Mouse (Mus musculus): ENCODE results near the gene Dmgdh. TPM values are rescaled to one million over a fixed set of nuclear protein-coding genes. Genes with fewer than 3 reads are reported as not detected.

Gene Dmgdh
- polyA plus RNA-seq, 1 experiment from 2014 or later: 0.14 TPM

- no peaks in the 10 kb centered on the region for H3K36me3 ChIP-seq (ENCODE audit: control insufficient read depth, insufficient read depth)
- no peak overlapping the region for H3K4me3 ChIP-seq (replicated peaks; ENCODE audit: low read length)
- no peaks in the 10 kb centered on the region for H3K27me3 ChIP-seq (replicated peaks; ENCODE audit: control insufficient read depth, insufficient read depth, low read length)
- ATAC-seq: peak; percentile 59
- peaks cover 2% of the 10 kb centered on the region for H3K4me1 ChIP-seq (replicated peaks; ENCODE audit: control insufficient read depth, insufficient read depth, low read length)
- H3K9ac ChIP-seq (replicated peaks; ENCODE audit: low read depth, low read length): no peak overlapping the region
- H3K27ac ChIP-seq (ENCODE audit: low read length): peak overlapping the region; percentile 70; the same call in 1 of the 2 replicates
- no peaks in the 10 kb centered on the region for H3K9me3 ChIP-seq (ENCODE audit: control insufficient read depth, low read length)
- no peak overlapping the region for H3K4me2 ChIP-seq (ENCODE audit: low read length)
- WGBS: 70% methylated on average over 4 of the region's 4 CpGs
These were observed 47.7 kb downstream of the Dmgdh start for GRCm38 (mm10) chr13:93721916-93722315.

DNA sequence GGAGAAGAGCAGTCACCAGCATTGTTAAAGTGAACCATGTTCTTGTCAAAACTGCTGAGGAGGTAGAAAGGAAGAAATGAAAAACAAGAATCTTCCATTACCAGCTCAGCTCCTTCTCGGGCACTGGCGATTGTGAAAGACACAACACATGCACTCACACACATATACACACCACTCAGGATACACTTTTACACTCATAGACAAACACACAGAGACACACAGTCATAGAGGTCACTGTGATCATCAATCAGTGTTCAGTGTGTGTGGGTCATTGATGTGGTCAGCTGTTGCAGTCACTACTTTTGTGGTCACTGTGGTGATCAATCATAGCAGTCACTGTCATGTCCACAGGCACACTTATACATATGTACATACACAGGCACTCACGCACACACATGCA, 49.2 kb downstream of the Dmgdh start:
- Histone ChIP-seq H3K4me1 (replicated peaks; ENCODE audit: control insufficient read depth, insufficient read depth, low read length) (peaks cover 2% of the 10 kb centered on the region), H3K27ac (ENCODE audit: low read length) (no peak overlapping the region), H3K9me3 (ENCODE audit: control insufficient read depth, low read length) (no peaks in the 10 kb centered on the region), H3K9ac (replicated peaks; ENCODE audit: low read depth, low read length) (no peak overlapping the region), H3K4me3 (replicated peaks; ENCODE audit: low read length) (no peak overlapping the region), H3K36me3 (ENCODE audit: control insufficient read depth, insufficient read depth) (no peaks in the 10 kb centered on the region), H3K27me3 (replicated peaks; ENCODE audit: control insufficient read depth, insufficient read depth, low read length) (no peaks in the 10 kb centered on the region), H3K4me2 (ENCODE audit: low read length) (no peak overlapping the region)
- ATAC-seq: no peak
- WGBS: 91% methylated on average over 3 of the region's 3 CpGs

DNA sequence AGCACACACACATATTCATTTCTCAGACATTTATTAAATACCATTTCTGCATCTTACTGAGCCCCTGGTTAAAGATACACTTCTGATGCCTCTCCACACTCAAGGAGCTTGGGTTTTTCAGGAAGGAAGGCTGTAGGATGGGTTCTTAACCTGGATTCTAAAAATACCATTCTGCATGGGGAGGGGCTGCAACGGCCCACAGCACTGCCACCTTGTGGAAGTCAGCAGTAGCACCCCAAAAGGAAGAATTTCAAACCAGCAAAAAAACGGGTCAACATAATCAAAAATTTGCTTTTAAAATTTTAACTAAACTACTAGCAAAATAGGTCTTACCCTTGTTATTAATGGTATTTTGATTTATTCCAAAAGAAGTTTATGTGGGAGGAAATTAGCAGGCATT, 50.0 kb downstream of the Dmgdh start:
- H3K27me3 ChIP-seq (replicated peaks; ENCODE audit: control insufficient read depth, insufficient read depth, low read length): no peaks in the 10 kb centered on the region
- H3K36me3 ChIP-seq (ENCODE audit: control insufficient read depth, insufficient read depth): no peaks in the 10 kb centered on the region
- no peak for ATAC-seq
- H3K4me2 ChIP-seq (ENCODE audit: low read length): no peak overlapping the region
- no peak overlapping the region for H3K27ac ChIP-seq (ENCODE audit: low read length)
- H3K9ac ChIP-seq (replicated peaks; ENCODE audit: low read depth, low read length): no peak overlapping the region
- no peaks in the 10 kb centered on the region for H3K9me3 ChIP-seq (ENCODE audit: control insufficient read depth, low read length)
- H3K4me3 ChIP-seq (replicated peaks; ENCODE audit: low read length): no peak overlapping the region
- H3K4me1 ChIP-seq (replicated peaks; ENCODE audit: control insufficient read depth, insufficient read depth, low read length): no peaks in the 10 kb centered on the region; the same call in 1 of the 2 replicates
- 47% methylated on average over 2 of the region's 2 CpGs for whole genome bisulfite sequencing

GRCm38 (mm10) chr13:93735131-93735636, 61.0 kb downstream of the Dmgdh start:
- WGBS: 91% methylated on average over 5 of the region's 5 CpGs
- no peak overlapping the region for H3K4me2 ChIP-seq (ENCODE audit: low read length)
- H3K4me3 ChIP-seq (replicated peaks; ENCODE audit: low read length): no peak overlapping the region
- ATAC-seq: no peak
- no peaks in the 10 kb centered on the region for H3K36me3 ChIP-seq (ENCODE audit: control insufficient read depth, insufficient read depth)
- no peak overlapping the region for H3K27ac ChIP-seq (ENCODE audit: low read length)
- no peaks in the 10 kb centered on the region; the same call in 1 of the 2 replicates for H3K9me3 ChIP-seq (ENCODE audit: control insufficient read depth, low read length)
- no peak overlapping the region for H3K9ac ChIP-seq (replicated peaks; ENCODE audit: low read depth, low read length)
- H3K4me1 ChIP-seq (replicated peaks; ENCODE audit: control insufficient read depth, insufficient read depth, low read length): no peaks in the 10 kb centered on the region
- no peaks in the 10 kb centered on the region for H3K27me3 ChIP-seq (replicated peaks; ENCODE audit: control insufficient read depth, insufficient read depth, low read length)

- no peak for ATAC-seq
- Histone ChIP-seq H3K27ac (ENCODE audit: low read length) (no peak overlapping the region), H3K4me2 (ENCODE audit: low read length) (no peak overlapping the region), H3K9me3 (ENCODE audit: control insufficient read depth, low read length) (no peaks in the 10 kb centered on the region), H3K36me3 (ENCODE audit: control insufficient read depth, insufficient read depth) (no peaks in the 10 kb centered on the region), H3K9ac (replicated peaks; ENCODE audit: low read depth, low read length) (no peak overlapping the region), H3K4me1 (replicated peaks; ENCODE audit: control insufficient read depth, insufficient read depth, low read length) (no peaks in the 10 kb centered on the region), H3K27me3 (replicated peaks; ENCODE audit: control insufficient read depth, insufficient read depth, low read length) (no peaks in the 10 kb centered on the region), H3K4me3 (replicated peaks; ENCODE audit: low read length) (no peak overlapping the region)
- WGBS: 35% methylated on average over 8 of the region's 8 CpGs
These were observed 69.9 kb downstream of the Dmgdh start for GRCm38 (mm10) chr13:93744118-93744517.

DNA sequence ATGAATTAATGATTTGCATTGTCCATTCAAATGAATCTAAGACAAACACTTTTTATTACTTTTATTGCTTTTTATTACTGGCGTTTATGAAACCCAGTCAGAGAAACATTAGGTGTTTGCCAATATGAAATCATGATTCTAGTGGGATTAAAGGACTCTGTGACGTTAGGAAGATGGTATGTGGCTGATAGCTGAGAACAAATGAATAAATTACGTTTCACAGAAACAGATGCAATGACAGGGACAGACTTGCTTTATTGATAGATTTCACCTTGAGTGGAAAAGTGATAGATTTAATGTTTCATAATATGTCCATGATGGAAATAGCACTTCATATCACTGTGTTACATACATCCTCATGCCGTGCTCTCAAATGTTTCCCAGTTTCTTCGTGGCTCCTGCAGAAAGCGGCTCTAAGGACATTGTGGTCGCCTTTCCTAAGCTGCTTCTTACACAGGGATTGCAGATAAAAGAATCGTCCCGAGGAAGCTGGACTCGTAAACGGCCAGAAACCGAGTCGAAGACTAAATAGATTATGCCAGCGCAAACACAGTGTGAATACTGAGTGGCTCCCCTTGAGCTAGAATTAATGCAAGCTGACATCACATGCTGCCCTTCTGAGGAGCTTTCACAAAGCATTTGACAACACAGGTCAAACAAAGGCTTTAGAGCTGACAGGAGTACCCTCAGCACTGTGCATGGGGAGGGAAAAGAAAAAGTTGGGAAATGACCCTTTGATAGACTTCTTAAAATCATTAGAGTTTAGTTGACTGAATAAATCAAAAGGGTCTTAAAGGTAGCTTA, 78.6 kb downstream of the Dmgdh start:
- Histone ChIP-seq H3K27me3 (replicated peaks; ENCODE audit: control insufficient read depth, insufficient read depth, low read length) (no peaks in the 10 kb centered on the region), H3K4me3 (replicated peaks; ENCODE audit: low read length) (no peak overlapping the region), H3K27ac (ENCODE audit: low read length) (no peak overlapping the region), H3K4me2 (ENCODE audit: low read length) (peak overlapping the region; percentile 25; the same call in 1 of the 2 replicates), H3K9me3 (ENCODE audit: control insufficient read depth, low read length) (no peaks in the 10 kb centered on the region), H3K36me3 (ENCODE audit: control insufficient read depth, insufficient read depth) (no peaks in the 10 kb centered on the region), H3K4me1 (replicated peaks; ENCODE audit: control insufficient read depth, insufficient read depth, low read length) (peaks cover 4% of the 10 kb centered on the region), H3K9ac (replicated peaks; ENCODE audit: low read depth, low read length) (0 out of 2 replicates have a peak overlapping the region, but pooled peaks have one; percentile 11)
- 21% methylated on average over 14 of the region's 14 CpGs for WGBS
- peak; percentile 84 for ATAC-seq

- H3K9me3 ChIP-seq (ENCODE audit: control insufficient read depth, low read length): no peaks in the 10 kb centered on the region
- no peak overlapping the region for H3K9ac ChIP-seq (replicated peaks; ENCODE audit: low read depth, low read length)
- H3K36me3 ChIP-seq (ENCODE audit: control insufficient read depth, insufficient read depth): no peaks in the 10 kb centered on the region
- H3K27me3 ChIP-seq (replicated peaks; ENCODE audit: control insufficient read depth, insufficient read depth, low read length): no peaks in the 10 kb centered on the region
- H3K4me3 ChIP-seq (replicated peaks; ENCODE audit: low read length): no peak overlapping the region
- H3K27ac ChIP-seq (ENCODE audit: low read length): no peak overlapping the region
- H3K4me1 ChIP-seq (replicated peaks; ENCODE audit: control insufficient read depth, insufficient read depth, low read length): peaks cover 10% of the 10 kb centered on the region
- 92% methylated on average over 4 of the region's 4 CpGs for WGBS
- H3K4me2 ChIP-seq (ENCODE audit: low read length): no peak overlapping the region
- ATAC-seq: no peak
These were observed 80.9 kb downstream of the Dmgdh start for GRCm38 (mm10) chr13:93755084-93755483.

DNA sequence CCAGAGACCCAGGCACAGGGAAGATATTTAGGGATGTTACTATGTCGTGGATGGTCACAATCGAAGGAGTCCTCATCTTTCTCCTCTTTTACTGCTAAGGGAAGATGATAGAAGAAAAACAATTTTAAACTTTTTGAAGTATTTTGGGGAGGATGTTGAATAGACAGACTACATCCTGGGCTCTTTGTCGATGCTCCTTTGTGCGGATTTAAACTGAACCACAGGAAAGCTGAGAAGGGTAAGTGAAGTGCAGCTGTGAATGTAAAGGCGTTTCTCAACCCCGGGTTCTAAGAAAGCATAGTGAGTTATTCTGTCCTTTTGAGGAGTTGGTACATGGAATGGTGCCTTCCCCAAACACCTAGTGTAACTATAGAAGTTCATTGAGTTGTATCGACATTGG, 82.4 kb downstream of the Dmgdh start:
- H3K9ac ChIP-seq (replicated peaks; ENCODE audit: low read depth, low read length): no peak overlapping the region
- 90% methylated on average over 7 of the region's 7 CpGs for WGBS
- H3K27ac ChIP-seq (ENCODE audit: low read length): no peak overlapping the region
- no peak overlapping the region for H3K4me3 ChIP-seq (replicated peaks; ENCODE audit: low read length)
- H3K9me3 ChIP-seq (ENCODE audit: control insufficient read depth, low read length): no peaks in the 10 kb centered on the region
- H3K27me3 ChIP-seq (replicated peaks; ENCODE audit: control insufficient read depth, insufficient read depth, low read length): no peaks in the 10 kb centered on the region
- H3K4me2 ChIP-seq (ENCODE audit: low read length): no peak overlapping the region
- ATAC-seq: no peak
- H3K36me3 ChIP-seq (ENCODE audit: control insufficient read depth, insufficient read depth): no peaks in the 10 kb centered on the region
- H3K4me1 ChIP-seq (replicated peaks; ENCODE audit: control insufficient read depth, insufficient read depth, low read length): peaks cover 10% of the 10 kb centered on the region

DNA sequence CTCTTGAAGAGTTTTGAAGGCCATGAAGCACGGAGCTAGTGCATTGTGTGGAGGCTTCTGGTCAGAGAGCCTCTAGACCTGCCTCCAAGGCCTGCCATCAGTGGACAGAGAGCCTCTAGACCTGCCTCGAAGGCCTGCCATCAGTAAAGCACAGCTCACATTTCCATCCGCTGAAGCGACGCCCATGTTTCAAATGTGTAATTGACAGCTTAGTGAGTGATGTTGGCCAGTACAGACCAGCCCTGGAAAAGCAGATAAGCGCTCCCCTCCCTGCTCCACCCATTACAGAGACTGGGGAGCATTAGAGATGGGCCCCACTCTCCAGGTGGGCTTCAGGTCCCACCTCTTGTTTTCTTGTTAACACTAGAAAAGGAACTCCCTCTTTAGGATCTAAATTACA, 83.3 kb downstream of the Dmgdh start:
- H3K27ac ChIP-seq (ENCODE audit: low read length): no peak overlapping the region
- H3K4me3 ChIP-seq (replicated peaks; ENCODE audit: low read length): no peak overlapping the region
- H3K9me3 ChIP-seq (ENCODE audit: control insufficient read depth, low read length): no peaks in the 10 kb centered on the region
- no peaks in the 10 kb centered on the region for H3K36me3 ChIP-seq (ENCODE audit: control insufficient read depth, insufficient read depth)
- 89% methylated on average over 6 of the region's 6 CpGs for WGBS
- no peaks in the 10 kb centered on the region for H3K27me3 ChIP-seq (replicated peaks; ENCODE audit: control insufficient read depth, insufficient read depth, low read length)
- H3K9ac ChIP-seq (replicated peaks; ENCODE audit: low read depth, low read length): no peak overlapping the region
- no peak overlapping the region for H3K4me2 ChIP-seq (ENCODE audit: low read length)
- ATAC-seq: no peak
- peaks cover 10% of the 10 kb centered on the region for H3K4me1 ChIP-seq (replicated peaks; ENCODE audit: control insufficient read depth, insufficient read depth, low read length)
